Mouse (Mus musculus): ENCODE measurements around the gene Tmem181a. TPM values are rescaled to one million over a fixed set of nuclear protein-coding genes. Genes with fewer than 3 reads are reported as not detected.

Gene Tmem181a
- polyA plus RNA-seq, 1 experiment from 2014 or later, result 28.0 TPM

Other genes starting within 250 kb of the Tmem181a start
- gene Serac1, start 177.1 kb upstream of the Tmem181a start, polyA plus RNA-seq (2016; fragmentation: Nextera tagmentation; extraction: Ambion mirVana), result 12.4 and 12.7 TPM in 2 replicates
- gene Gtf2h5, start 177.1 kb upstream of the Tmem181a start, polyA plus RNA-seq (2016; fragmentation: Nextera tagmentation; extraction: Ambion mirVana), result 169 and 171 TPM in 2 replicates
- 111 and 117 TPM in 2 replicates for gene Tulp4, start 150.4 kb upstream of the Tmem181a start, polyA plus RNA-seq (2016; fragmentation: Nextera tagmentation; extraction: Ambion mirVana)
- 34.4 and 35.5 TPM in 2 replicates for gene Dynlt1a, start 60.6 kb downstream of the Tmem181a start, polyA plus RNA-seq (2016; fragmentation: Nextera tagmentation; extraction: Ambion mirVana)
- gene Dynlt1b, start 173.3 kb downstream of the Tmem181a start, polyA plus RNA-seq (2016; fragmentation: Nextera tagmentation; extraction: Ambion mirVana), result 683 and 693 TPM in 2 replicates